Mouse (Mus musculus) megakaryocyte, embryonic 14.5 days (primary cell): ENCODE data around the gene Hook2. TPM values are rescaled to one million over a fixed set of nuclear protein-coding genes. Genes with fewer than 3 reads are reported as not detected.

ENCODE experiments used
- H3K27me3 ChIP-seq: replicated peaks from 2 replicates; pipeline ENCODE3; 2012; ENCODE audit warnings: inconsistent platforms
- H3K36me3 ChIP-seq: replicated peaks from 2 replicates; pipeline ENCODE3; 2012; ENCODE audit warnings: low read length, inconsistent platforms, mixed read lengths
- H3K4me1 ChIP-seq: 2 replicates; pipeline ENCODE4 v1.6.1; 2012; ENCODE audit warnings: inconsistent platforms
- H3K4me3 ChIP-seq: replicated peaks from 2 replicates; pipeline ENCODE3; 2012; ENCODE audit warnings: moderate library complexity, mild to moderate bottlenecking, inconsistent platforms
- H3K9me3 ChIP-seq: 2 replicates; pipeline ENCODE4 v1.6.1; 2012; ENCODE audit warnings: inconsistent platforms
- FLI1 ChIP-seq: IDR thresholded peaks from 2 replicates; pipeline ENCODE4 v1.6.1; 2012; ENCODE audit warnings: low read length, inconsistent platforms, mixed read lengths
- GATA1 ChIP-seq: IDR thresholded peaks from 3 replicates; pipeline ENCODE4 v1.6.1; 2012; ENCODE audit warnings: mixed read lengths, low read length, inconsistent platforms, borderline replicate concordance
- polyA plus RNA-seq: library from polyadenylated mRNA; stranded (reverse); fragments of >175 nt; gene quantifications from 2 replicates; pipeline ENCODE4 v1.2.3, GENCODE M21; 2012; ENCODE audit warnings: low replicate concordance; ENCODE audit not compliant: insufficient read depth

The Hook2 gene
- polyA plus RNA-seq, 1 experiment = 8.9 TPM

- TF ChIP-seq FLI1 (no peak), GATA1 (no peak)
- peaks cover 1% of the 10 kb centered on the region for H3K36me3 ChIP-seq
- peaks cover 70% of the 10 kb centered on the region for H3K4me1 ChIP-seq
- peak overlapping the region; percentile 97 for H3K4me3 ChIP-seq
- H3K9me3 ChIP-seq = no peaks in the 10 kb centered on the region
- no peaks in the 10 kb centered on the region for H3K27me3 ChIP-seq
Observed at GRCm38 (mm10) chr8:84989311-84989731, 1.1 kb upstream of the Hook2 start.

- Histone ChIP-seq H3K27me3 (no peaks in the 10 kb centered on the region), H3K36me3 (peaks cover 4% of the 10 kb centered on the region), H3K9me3 (no peaks in the 10 kb centered on the region), H3K4me3 (peak overlapping the region; percentile 97), H3K4me1 (peaks cover 65% of the 10 kb centered on the region)
- TF ChIP-seq GATA1 = no peak
Observed at GRCm38 (mm10) chr8:84989810-84990209, 593 bp upstream of the Hook2 start.

- Histone ChIP-seq H3K9me3 (no peaks in the 10 kb centered on the region), H3K4me1 (peaks cover 55% of the 10 kb centered on the region), H3K36me3 (peaks cover 15% of the 10 kb centered on the region), H3K4me3 (peak overlapping the region; percentile 97), H3K27me3 (no peaks in the 10 kb centered on the region)
- TF ChIP-seq FLI1 (no peak), GATA1 (no peak)
Observed at GRCm38 (mm10) chr8:84990836-84991235, 433 bp downstream of the Hook2 start.

GRCm38 (mm10) chr8:84994375-84994774 is 4.0 kb downstream of the Hook2 start:
- H3K4me1 ChIP-seq = peaks cover 45% of the 10 kb centered on the region
- peaks cover 31% of the 10 kb centered on the region for H3K36me3 ChIP-seq
- H3K27me3 ChIP-seq = no peaks in the 10 kb centered on the region
- TF ChIP-seq GATA1 (no peak), FLI1 (no peak)
- no peaks in the 10 kb centered on the region for H3K9me3 ChIP-seq
- no peak overlapping the region for H3K4me3 ChIP-seq

GRCm38 (mm10) chr8:84995680-84996079 is 5.3 kb downstream of the Hook2 start:
- Histone ChIP-seq H3K4me1 (peaks cover 40% of the 10 kb centered on the region), H3K36me3 (peaks cover 31% of the 10 kb centered on the region), H3K4me3 (no peak overlapping the region), H3K9me3 (no peaks in the 10 kb centered on the region), H3K27me3 (no peaks in the 10 kb centered on the region)
- TF ChIP-seq GATA1 (no peak), FLI1 (no peak)

- H3K4me3 ChIP-seq = no peak overlapping the region
- TF ChIP-seq GATA1 = no peak
- TF ChIP-seq FLI1 = no peak
- H3K27me3 ChIP-seq = no peaks in the 10 kb centered on the region
- peaks cover 33% of the 10 kb centered on the region for H3K4me1 ChIP-seq
- peaks cover 36% of the 10 kb centered on the region for H3K36me3 ChIP-seq
- no peaks in the 10 kb centered on the region for H3K9me3 ChIP-seq
Observed at GRCm38 (mm10) chr8:84996978-84997377, 6.6 kb downstream of the Hook2 start.

- Histone ChIP-seq H3K4me1 (peaks cover 37% of the 10 kb centered on the region), H3K36me3 (peaks cover 40% of the 10 kb centered on the region), H3K4me3 (peak overlapping the region; percentile 87), H3K9me3 (no peaks in the 10 kb centered on the region), H3K27me3 (no peaks in the 10 kb centered on the region)
- TF ChIP-seq GATA1 = no peak
- no peak for TF ChIP-seq FLI1
Observed at GRCm38 (mm10) chr8:84997649-84998295, 7.4 kb downstream of the Hook2 start.

- peaks cover 47% of the 10 kb centered on the region for H3K27me3 ChIP-seq
- peaks cover 22% of the 10 kb centered on the region for H3K4me1 ChIP-seq
- TF ChIP-seq GATA1 (no peak), FLI1 (no peak)
- peaks cover 6% of the 10 kb centered on the region; the same call in 1 of the 2 replicates for H3K9me3 ChIP-seq
- no peak overlapping the region for H3K4me3 ChIP-seq
- peaks cover 3% of the 10 kb centered on the region for H3K36me3 ChIP-seq
Observed at GRCm38 (mm10) chr8:85007686-85008085, 17.3 kb downstream of the Hook2 start.

GRCm38 (mm10) chr8:85011242-85011641 is 20.8 kb downstream of the Hook2 start:
- TF ChIP-seq FLI1 (no peak), GATA1 (no peak)
- Histone ChIP-seq H3K36me3 (no peaks in the 10 kb centered on the region), H3K9me3 (peaks cover 6% of the 10 kb centered on the region; the same call in 1 of the 2 replicates), H3K4me1 (peaks cover 34% of the 10 kb centered on the region), H3K27me3 (peaks cover 72% of the 10 kb centered on the region), H3K4me3 (peak overlapping the region; percentile 78)

GRCm38 (mm10) chr8:85013230-85013840 is 22.9 kb downstream of the Hook2 start:
- Histone ChIP-seq H3K4me1 (peaks cover 29% of the 10 kb centered on the region), H3K4me3 (peak overlapping the region; percentile 90), H3K9me3 (peaks cover 3% of the 10 kb centered on the region; the same call in 1 of the 2 replicates), H3K36me3 (peaks cover 17% of the 10 kb centered on the region), H3K27me3 (peaks cover 57% of the 10 kb centered on the region)
- TF ChIP-seq FLI1 (no peak), GATA1 (no peak)

GRCm38 (mm10) chr8:85014431-85014830 is 24.0 kb downstream of the Hook2 start, which contains the start of gene Best2:
Gene Best2 (minus strand): TSS chr8:85014531.
- TF ChIP-seq FLI1 (no peak), GATA1 (no peak)
- Histone ChIP-seq H3K4me3 (peak within 1 kb of the TSS; percentile 90), H3K36me3 (peaks cover 28% of the 10 kb centered on the region), H3K4me1 (peaks cover 26% of the 10 kb centered on the region), H3K27me3 (peaks cover 47% of the 10 kb centered on the region), H3K9me3 (no peaks in the 10 kb centered on the region)
